Mouse (Mus musculus): ENCODE data around the gene Cep128. TPM values are rescaled to one million over a fixed set of nuclear protein-coding genes. Genes with fewer than 3 reads are reported as not detected.

The Cep128 gene
- polyA plus RNA-seq, 1 experiment from 2014 or later: 1.5 TPM

DNA sequence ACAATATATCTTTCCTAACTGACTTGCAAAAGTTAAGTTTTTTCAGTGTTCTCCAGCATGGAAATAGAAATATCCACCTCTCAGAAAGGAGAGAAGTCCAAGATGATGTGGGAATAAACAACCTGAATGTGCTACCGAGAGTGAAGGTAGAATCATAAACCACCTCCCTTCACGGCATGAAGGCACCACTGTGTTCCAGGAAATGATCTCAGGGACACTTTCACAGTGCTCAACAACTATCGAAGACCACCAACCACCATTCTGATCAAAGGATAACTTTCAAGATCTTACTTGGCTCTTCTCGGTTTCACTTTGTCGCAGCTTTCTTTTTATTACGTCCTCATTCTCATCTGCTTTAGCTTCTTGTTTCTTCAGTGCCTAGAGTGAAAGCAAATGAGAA, 85.5 kb downstream of the Cep128 start:
- Histone ChIP-seq H3K9ac (ENCODE audit: low read length) (no peak overlapping the region), H3K4me2 (replicated peaks; ENCODE audit: low read depth) (no peak overlapping the region), H3K9me3 (ENCODE audit: control insufficient read depth, low read length) (no peaks in the 10 kb centered on the region), H3K27me3 (ENCODE audit: control insufficient read depth, insufficient read depth, low read length) (no peaks in the 10 kb centered on the region), H3K4me3 (ENCODE audit: low read depth, low read length) (no peak overlapping the region), H3K4me1 (replicated peaks; ENCODE audit: control insufficient read depth, insufficient read depth) (no peaks in the 10 kb centered on the region), H3K27ac (replicated peaks) (no peak overlapping the region), H3K36me3 (ENCODE audit: control insufficient read depth, insufficient read depth, low read length) (no peaks in the 10 kb centered on the region)
- TF ChIP-seq CTCF (IDR thresholded peaks at IDR 0.05; ENCODE audit: low read depth) (no peak), EP300 (optimal IDR thresholded peaks at IDR 0.05) (no peak)
- WGBS: 94% methylated on average over 6 of the region's 6 CpGs
- ATAC-seq (ENCODE audit: low FRiP score, low TSS enrichment) (no peak), DNase-seq (ENCODE audit: low spot score) (no peak)

DNA sequence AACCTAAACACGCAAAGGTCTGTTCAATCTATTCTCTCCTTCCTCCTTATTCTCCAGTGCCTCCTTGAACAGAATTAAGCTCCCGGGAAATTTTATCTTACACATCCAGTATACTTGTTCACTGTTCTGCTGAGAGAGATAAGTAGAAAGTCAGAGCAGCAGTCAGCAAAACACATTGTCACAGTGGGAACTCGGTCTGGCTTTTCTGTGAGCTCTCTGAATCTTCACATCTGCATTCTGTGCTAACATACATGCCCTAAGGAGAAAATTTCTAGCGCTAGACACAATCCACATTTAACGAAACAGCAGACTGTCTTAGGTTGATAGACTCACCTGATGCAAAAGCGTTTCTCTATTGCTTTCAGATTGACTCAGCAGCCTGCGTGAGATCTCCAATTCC, 88.3 kb downstream of the Cep128 start:
- no peak for DNase-seq (ENCODE audit: low spot score)
- ATAC-seq (ENCODE audit: low FRiP score, low TSS enrichment): no peak
- H3K27ac ChIP-seq (replicated peaks): no peak overlapping the region
- H3K9ac ChIP-seq (ENCODE audit: low read length): no peak overlapping the region
- no peaks in the 10 kb centered on the region for H3K4me1 ChIP-seq (replicated peaks; ENCODE audit: control insufficient read depth, insufficient read depth)
- no peaks in the 10 kb centered on the region for H3K27me3 ChIP-seq (ENCODE audit: control insufficient read depth, insufficient read depth, low read length)
- no peak for TF ChIP-seq EP300 (optimal IDR thresholded peaks at IDR 0.05)
- no peak for TF ChIP-seq CTCF (IDR thresholded peaks at IDR 0.05; ENCODE audit: low read depth)
- H3K4me2 ChIP-seq (replicated peaks; ENCODE audit: low read depth): no peak overlapping the region
- WGBS: 90% methylated on average over 7 of the region's 7 CpGs
- H3K9me3 ChIP-seq (ENCODE audit: control insufficient read depth, low read length): no peaks in the 10 kb centered on the region
- H3K36me3 ChIP-seq (ENCODE audit: control insufficient read depth, insufficient read depth, low read length): no peaks in the 10 kb centered on the region
- no peak overlapping the region for H3K4me3 ChIP-seq (ENCODE audit: low read depth, low read length)

- H3K4me2 ChIP-seq (replicated peaks; ENCODE audit: low read depth): no peak overlapping the region
- TF ChIP-seq EP300 (optimal IDR thresholded peaks at IDR 0.05) (no peak), CTCF (IDR thresholded peaks at IDR 0.05; ENCODE audit: low read depth) (no peak)
- ATAC-seq (ENCODE audit: low FRiP score, low TSS enrichment): no peak
- no peaks in the 10 kb centered on the region for H3K4me1 ChIP-seq (replicated peaks; ENCODE audit: control insufficient read depth, insufficient read depth)
- no peak overlapping the region for H3K9ac ChIP-seq (ENCODE audit: low read length)
- H3K4me3 ChIP-seq (ENCODE audit: low read depth, low read length): no peak overlapping the region
- H3K27ac ChIP-seq (replicated peaks): no peak overlapping the region
- no peaks in the 10 kb centered on the region for H3K9me3 ChIP-seq (ENCODE audit: control insufficient read depth, low read length)
- no peaks in the 10 kb centered on the region for H3K27me3 ChIP-seq (ENCODE audit: control insufficient read depth, insufficient read depth, low read length)
- DNase-seq (ENCODE audit: low spot score): no peak
- WGBS: 91% methylated on average over 3 of the region's 3 CpGs
- H3K36me3 ChIP-seq (ENCODE audit: control insufficient read depth, insufficient read depth, low read length): no peaks in the 10 kb centered on the region
Measured at GRCm38 (mm10) chr12:91295436-91295835, 88.8 kb downstream of the Cep128 start.

DNA sequence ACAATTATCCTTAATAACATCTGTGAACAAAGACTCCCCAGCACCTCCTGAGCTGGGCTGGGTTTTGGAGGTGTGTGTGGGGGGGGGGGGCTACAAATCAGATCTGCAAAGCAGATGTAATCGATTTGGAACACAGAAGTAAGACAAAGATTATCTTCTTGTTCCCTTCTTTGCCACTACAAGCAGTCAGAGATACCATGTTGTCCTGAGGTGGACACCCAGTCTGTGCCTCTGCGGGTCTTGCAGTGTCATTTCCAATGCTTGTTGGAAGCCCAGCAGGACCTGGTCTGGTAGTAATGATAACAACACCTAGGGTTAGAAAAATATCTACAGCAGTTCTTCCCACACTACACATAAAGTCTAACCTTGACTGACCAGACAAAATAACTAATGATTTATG, 110.3 kb downstream of the Cep128 start:
- Histone ChIP-seq H3K27ac (replicated peaks) (no peak overlapping the region), H3K36me3 (ENCODE audit: control insufficient read depth, insufficient read depth, low read length) (no peaks in the 10 kb centered on the region), H3K4me1 (replicated peaks; ENCODE audit: control insufficient read depth, insufficient read depth) (no peaks in the 10 kb centered on the region), H3K4me2 (replicated peaks; ENCODE audit: low read depth) (no peak overlapping the region), H3K27me3 (ENCODE audit: control insufficient read depth, insufficient read depth, low read length) (no peaks in the 10 kb centered on the region), H3K9ac (ENCODE audit: low read length) (no peak overlapping the region), H3K4me3 (ENCODE audit: low read depth, low read length) (no peak overlapping the region), H3K9me3 (ENCODE audit: control insufficient read depth, low read length) (no peaks in the 10 kb centered on the region)
- TF ChIP-seq EP300 (optimal IDR thresholded peaks at IDR 0.05) (no peak), CTCF (IDR thresholded peaks at IDR 0.05; ENCODE audit: low read depth) (no peak)
- ATAC-seq (ENCODE audit: low FRiP score, low TSS enrichment): no peak
- DNase-seq (ENCODE audit: low spot score): no peak
- WGBS: 81% methylated on average over 2 of the region's 2 CpGs

GRCm38 (mm10) chr12:91269634-91270033, 114.6 kb downstream of the Cep128 start:
- Histone ChIP-seq H3K4me2 (replicated peaks; ENCODE audit: low read depth) (no peak overlapping the region), H3K9me3 (ENCODE audit: control insufficient read depth, low read length) (no peaks in the 10 kb centered on the region), H3K27ac (replicated peaks) (no peak overlapping the region), H3K9ac (ENCODE audit: low read length) (no peak overlapping the region), H3K36me3 (ENCODE audit: control insufficient read depth, insufficient read depth, low read length) (no peaks in the 10 kb centered on the region), H3K27me3 (ENCODE audit: control insufficient read depth, insufficient read depth, low read length) (no peaks in the 10 kb centered on the region), H3K4me3 (ENCODE audit: low read depth, low read length) (no peak overlapping the region), H3K4me1 (replicated peaks; ENCODE audit: control insufficient read depth, insufficient read depth) (no peaks in the 10 kb centered on the region)
- DNase-seq (ENCODE audit: low spot score) (no peak), ATAC-seq (ENCODE audit: low FRiP score, low TSS enrichment) (no peak)
- TF ChIP-seq CTCF (IDR thresholded peaks at IDR 0.05; ENCODE audit: low read depth): no peak
- no peak for TF ChIP-seq EP300 (optimal IDR thresholded peaks at IDR 0.05)
- 96% methylated on average over 2 of the region's 2 CpGs for WGBS

DNA sequence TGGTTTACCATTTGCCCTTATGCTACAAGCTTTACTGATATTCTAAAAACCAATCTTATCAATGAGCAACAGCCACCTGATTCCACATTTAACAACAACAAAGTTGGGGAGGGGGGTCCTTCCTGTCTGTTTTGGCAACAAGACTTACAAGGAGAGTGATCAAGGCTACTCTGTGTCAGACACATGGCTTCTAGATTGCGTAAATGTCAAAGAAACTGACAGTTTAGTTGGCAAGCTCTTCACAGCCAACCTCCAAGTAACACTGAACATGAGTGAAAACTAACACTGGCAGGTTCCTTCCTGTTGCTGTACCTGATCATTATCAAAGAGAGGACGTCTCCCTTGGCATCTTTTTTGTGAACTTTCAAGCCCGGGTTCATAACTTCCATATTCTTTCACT, 115.2 kb downstream of the Cep128 start:
- no peak for DNase-seq (ENCODE audit: low spot score)
- H3K9me3 ChIP-seq (ENCODE audit: control insufficient read depth, low read length): no peaks in the 10 kb centered on the region
- no peaks in the 10 kb centered on the region for H3K27me3 ChIP-seq (ENCODE audit: control insufficient read depth, insufficient read depth, low read length)
- no peak overlapping the region for H3K27ac ChIP-seq (replicated peaks)
- no peaks in the 10 kb centered on the region for H3K4me1 ChIP-seq (replicated peaks; ENCODE audit: control insufficient read depth, insufficient read depth)
- no peak overlapping the region for H3K9ac ChIP-seq (ENCODE audit: low read length)
- ATAC-seq (ENCODE audit: low FRiP score, low TSS enrichment): no peak
- H3K4me3 ChIP-seq (ENCODE audit: low read depth, low read length): no peak overlapping the region
- TF ChIP-seq CTCF (IDR thresholded peaks at IDR 0.05; ENCODE audit: low read depth) (no peak), EP300 (optimal IDR thresholded peaks at IDR 0.05) (no peak)
- WGBS: 82% methylated on average over 3 of the region's 3 CpGs
- H3K36me3 ChIP-seq (ENCODE audit: control insufficient read depth, insufficient read depth, low read length): no peaks in the 10 kb centered on the region
- H3K4me2 ChIP-seq (replicated peaks; ENCODE audit: low read depth): no peak overlapping the region
